Mouse (Mus musculus) thymus, postnatal 36 days (tissue): ENCODE measurements at regions not wholly inside any gene's neighbourhood (a gene's known extent, or its start where the extent isn't known, plus 50 kb on each side); places are given as distances from the start of the nearest gene placed in this dataset.

Experiments
- DNase-seq, 2 experiments: peaks; one replicate each; pipeline ENCODE4 v3.0.0; 2022; ENCODE audit warnings: mixed read lengths in 2 of 2

DNA sequence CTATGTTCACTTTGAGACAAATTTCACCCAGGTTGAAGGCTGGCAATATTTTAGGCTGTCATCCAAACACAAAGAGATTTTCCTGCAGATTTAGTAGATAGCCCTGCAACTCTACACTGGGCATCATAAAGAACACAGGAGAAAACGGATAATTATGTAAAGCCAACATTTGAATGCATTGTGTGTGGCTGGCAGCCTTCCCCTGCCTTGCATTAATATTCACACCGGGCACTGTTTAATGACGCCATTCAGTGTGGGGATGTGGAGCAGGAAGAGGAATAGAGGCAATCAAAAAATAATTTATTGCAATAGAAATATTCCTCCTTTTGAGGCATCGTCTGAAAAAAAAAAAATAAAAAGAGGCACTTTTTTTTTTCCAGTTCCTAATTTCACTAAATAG is 105.7 kb downstream of the Samd5 start:
- no peak for DNase-seq

DNA sequence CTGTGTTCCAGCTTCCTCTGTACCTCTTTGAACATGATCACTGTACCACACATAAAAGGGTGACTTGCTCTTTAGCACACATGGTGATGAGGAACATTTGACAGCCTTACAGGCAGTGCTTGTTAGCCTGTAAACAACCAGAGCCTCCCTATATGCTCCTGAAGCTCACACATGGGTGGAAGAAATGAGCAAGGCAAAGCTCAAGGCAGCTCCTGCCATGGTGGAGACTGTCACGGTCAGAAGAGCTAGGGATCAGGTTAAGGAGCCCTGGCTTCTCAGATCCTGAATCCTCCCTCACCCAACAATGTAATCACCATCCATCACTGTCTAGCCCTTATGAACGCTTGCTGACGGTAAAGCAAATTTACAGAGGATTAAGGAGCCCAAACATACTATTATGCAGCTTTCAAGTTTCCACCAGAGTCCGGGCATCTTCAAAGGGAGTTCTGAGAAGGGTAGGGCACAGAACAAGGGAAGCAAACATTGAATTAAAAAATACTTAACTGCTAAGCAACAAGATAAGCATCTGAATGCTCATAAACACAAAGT is 117.4 kb downstream of the Samd5 start:
- no peak for DNase-seq

DNA sequence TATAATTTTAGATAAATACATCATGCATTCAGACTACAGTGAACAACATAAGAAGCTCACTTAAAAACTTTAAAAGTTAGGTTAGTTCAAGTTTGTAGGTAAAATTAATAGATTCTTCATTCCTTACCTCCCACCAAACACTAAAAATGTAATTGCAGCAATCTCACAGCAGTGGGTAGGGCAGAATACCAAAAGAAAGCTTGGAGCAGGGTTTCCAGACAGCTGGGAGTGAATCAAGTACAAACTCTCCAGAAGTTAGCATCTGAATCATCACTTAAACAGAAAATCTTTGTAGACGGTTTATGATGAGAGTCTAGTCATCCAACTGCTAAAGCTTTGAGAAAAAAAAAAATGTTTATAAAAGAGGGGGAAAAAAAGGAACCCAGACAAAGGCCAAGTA is 117.9 kb downstream of the Samd5 start:
- DNase-seq: no peak

DNA sequence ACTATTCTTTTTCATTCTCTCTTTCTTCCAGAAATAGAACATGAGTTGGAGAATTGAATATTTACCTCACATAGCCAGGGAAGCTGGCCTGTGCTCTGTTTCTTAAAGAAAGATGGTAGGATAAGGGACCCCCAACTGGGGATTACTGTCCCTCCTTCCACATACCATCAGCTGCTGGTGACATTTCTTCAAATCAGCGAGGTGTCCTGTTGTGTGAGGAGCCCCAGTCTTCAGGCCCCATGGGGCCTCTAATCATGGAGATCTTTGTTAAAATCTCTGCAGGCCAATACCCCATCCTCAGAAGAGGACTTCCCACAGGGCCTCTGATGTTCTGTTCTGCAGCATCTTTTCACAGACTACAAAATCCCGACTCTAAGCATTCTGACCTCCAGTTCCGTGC is 121.1 kb downstream of the Samd5 start:
- no peak for DNase-seq

DNA sequence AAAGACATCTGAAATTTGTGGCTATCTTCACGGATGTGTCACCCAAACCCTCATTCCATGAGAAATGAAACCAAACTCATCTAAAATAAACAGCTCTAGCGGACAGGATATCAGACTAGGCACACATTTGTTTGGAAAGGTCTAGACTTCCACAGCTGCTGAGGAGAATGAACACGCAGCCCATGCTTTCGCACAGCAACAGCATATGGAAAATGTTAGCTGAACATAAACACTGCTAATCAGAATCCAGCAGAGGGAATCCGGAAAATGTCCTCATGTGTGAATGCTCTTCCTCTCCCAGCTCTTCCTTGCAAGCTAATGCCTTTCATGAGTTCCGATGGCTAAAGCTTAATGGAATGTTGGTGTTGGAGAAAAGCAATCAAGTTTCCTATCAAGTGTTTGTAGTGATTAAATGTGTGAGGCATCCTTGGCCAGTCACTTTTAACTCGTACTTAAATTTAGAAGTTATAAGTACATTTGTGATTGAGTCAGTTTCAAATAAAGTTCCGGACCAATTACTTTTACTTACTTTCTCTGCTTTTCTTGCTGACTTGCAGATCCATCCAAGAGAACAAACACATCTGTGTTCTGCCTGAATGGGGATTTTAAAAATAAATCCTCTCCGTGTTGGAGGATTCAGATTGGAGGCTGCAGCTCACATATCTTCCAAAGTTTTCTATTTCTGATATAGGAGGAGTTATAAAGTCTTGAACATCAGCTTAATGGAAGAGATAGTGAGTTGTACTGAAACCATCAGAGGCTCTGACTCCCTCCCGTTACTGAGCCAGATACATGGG is 124.9 kb downstream of the Samd5 start:
- no peak for DNase-seq

DNA sequence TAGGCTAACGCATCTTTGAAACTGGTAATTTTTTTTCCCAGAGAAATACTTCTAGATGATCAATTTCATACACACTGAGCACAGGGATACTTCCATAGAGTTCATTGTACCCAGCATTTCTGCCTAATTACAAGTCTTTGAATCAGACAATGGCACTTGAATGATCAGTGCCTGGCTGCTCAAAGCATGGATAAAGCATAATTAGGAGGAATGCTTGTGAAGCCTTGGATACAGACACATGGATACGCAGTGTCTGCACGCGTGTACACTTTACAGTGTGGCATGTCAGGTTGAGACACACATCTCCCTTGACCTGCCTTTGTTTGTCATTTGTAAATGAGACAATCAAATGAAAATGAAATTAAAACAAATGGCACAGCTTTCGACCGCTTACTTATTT is 129.2 kb downstream of the Samd5 start:
- no peak for DNase-seq

DNA sequence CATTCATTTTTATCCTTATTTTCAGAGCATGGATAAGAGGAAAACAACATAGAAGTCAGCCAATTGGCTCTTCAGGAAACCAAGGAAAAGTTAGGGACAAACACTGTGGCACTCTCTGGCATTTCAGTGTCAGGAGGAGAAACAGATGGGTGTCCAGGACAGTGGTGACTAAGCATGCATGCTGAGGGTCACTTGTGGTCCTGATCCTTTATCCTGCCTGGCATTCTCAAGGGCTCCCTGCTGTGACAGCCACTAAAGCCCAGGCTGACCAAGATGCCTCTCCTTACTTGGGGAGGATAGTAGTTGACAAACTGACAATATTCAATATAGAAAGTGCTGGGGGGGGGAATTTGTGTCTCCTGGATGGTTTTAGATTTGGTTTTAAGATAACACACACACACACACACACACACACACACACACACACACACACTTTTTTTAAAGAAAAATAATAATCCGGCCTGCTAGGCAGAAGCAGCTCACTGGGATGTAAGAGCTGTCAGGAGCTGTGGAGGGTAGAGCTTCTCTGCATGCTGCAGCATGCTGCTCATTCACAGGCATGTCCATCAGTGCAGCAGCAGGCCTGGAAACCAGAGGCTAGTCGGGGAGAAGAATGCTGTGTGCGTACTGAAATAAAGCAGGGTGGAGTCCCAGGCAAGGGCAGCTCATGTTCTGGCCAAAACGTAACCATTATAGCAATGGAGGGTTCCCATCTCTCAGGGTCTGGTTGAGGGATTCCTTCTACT is 130.8 kb downstream of the Samd5 start:
- no peak for DNase-seq

DNA sequence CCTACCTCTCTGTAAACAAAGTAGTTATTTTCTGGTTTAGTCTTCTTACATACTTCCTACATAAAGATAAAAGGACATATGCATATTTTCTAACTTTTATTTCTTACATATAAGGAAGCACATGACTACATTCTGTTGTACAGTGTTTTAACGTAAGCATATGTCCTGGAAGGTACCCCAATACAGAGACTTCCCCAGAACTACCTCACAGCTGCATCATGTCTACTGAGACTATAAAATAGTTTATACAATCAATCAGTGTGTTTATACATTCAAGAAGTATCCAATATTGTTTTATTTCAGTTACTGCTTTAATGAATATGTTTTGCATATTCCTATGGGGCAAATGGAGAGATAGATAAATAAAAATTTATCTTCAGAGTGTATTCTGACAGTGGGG is 133.4 kb downstream of the Samd5 start:
- no peak for DNase-seq

DNA sequence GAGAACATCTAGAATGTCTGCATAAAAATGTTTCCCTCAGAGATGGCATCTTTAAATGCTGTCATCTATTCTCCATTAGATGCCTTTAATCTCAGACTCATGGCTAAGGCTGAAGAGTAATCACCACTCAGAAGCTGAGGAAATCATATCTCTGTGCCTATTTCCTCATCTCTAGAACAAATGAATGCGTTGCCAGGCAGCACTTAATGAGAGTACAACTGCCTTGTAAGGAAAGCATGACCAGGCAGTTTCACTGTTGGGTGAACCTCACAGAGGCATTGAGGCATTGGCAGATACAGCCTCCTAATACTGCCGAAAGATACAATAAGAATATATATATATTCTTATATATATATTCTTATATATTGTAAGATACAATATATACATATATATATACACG is 137.3 kb downstream of the Samd5 start:
- no peak for DNase-seq

DNA sequence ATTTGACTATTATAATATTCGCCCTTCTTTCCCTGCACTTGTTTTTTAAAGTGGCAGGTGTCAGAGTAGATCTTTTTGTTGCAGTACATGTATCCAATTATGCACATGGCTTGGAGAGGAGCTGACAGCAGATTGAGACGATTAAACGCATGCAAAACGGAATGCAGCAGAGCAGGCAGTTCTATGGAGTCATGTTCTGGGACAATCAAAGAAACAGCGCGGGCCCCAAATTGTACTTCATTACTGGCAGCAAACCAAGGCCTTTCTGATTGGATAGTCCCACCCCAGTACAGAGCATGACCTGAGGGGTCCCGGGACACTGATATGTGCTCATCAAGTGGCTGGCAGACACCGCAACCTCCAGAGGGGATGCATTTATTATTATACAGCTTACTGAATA is 140.5 kb downstream of the Samd5 start:
- DNase-seq: no peak

DNA sequence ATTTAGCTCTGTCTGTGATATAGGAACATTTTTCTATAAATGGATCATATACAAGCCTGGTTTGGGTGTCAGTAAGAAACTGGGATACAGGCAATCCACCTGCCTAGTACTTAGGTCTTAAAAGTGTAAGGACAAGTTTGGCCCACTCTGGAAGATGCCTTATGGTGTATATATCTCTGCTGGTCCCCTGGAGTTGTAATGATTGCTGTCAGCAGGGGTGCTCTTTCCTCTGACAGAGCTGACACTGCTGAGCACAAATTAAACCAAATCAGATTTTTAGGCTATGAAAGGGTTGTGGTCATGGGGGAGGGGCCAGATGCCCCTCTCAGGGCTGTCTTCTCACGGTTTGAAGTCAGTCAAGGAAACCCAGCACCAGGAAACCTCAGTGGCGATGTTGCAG is 141.7 kb downstream of the Samd5 start:
- no peak for DNase-seq

DNA sequence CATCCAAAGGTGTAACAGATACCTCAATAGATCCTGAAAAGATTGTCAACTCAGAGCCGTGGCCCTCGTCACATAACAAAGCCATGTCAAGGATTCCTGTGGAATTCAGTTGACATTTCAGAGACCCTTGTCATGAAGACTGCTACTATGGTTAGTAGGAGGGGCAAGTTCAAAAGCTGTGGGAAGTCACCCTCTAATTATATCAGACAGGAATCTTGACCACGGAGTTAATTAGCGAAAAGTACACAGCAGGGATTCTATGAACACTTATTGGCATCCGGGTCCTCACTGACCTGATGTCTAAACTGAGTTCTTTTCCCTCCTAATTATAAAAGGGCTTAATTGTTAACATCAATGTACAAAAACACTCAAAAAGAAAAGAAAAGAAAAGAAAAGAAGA is 143.1 kb downstream of the Samd5 start:
- no peak for DNase-seq

DNA sequence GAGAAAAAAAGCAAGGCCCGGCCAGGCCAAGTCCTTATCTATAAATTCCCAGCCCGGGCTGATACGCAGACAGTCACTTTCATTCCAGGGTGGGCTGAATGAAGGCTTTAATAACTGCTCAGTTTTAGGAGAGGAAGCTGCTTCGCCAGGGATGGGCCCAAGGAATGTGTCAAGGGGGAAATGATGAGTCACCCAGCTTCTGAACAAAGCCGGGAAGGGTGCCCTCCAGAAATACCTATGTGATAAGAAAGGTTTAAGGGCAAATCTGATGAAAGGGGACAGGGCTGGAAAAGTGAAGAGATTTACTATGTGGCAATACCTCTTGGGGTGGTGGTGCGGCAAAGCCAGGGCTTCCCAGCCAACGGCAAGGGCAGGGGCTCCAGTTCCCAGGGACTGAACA is 145.6 kb downstream of the Samd5 start:
- DNase-seq: no peak

DNA sequence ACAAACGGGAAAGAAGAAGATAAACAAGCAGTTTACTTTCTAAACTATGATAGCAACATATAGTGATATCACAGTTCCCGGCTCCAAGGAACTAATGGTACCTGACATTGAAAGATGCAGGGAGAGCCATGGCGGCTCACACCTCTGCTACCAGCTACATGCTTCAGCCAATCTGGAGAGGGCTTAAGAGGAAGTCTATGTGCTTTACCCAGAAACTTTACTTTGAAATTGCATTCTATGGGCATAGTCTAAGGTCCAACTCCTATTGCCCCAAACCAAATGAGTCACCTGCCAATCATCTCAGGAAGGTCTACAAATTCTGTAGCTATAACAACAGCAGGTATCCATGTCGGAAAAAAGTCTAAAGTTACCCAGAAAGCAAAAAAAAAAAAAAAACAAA is 146.9 kb downstream of the Samd5 start:
- no peak for DNase-seq

DNA sequence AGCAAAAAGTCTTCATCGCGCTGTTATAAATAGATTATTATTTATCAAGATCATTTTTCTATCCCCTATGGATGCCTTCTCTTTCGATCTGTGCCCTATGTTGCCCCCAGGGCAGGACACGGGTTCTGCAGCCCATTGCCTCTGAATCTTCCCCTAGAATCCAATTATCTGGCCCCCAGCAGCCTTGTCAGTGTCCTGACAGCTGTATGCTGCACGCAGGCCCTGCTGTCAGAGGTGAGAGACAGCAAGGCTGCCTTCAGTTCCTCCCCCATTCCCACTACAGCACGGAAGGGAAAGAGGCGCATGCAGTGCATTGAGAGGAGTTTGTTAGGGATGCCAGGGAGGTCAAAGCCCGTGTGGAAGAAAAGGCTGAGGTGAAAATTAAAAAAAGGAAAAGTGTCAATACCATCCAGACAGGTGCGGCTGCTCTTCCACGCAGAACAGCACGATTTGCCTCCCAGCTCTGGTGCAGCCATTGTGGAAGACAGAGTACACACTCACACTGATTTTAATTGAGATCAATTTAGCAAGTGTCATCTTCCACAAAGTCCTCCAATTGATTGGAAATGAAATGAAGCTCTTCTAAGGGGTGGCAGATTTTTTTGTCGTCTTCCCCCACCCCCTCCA is 165.1 kb downstream of the Samd5 start:
- DNase-seq: no peak

DNA sequence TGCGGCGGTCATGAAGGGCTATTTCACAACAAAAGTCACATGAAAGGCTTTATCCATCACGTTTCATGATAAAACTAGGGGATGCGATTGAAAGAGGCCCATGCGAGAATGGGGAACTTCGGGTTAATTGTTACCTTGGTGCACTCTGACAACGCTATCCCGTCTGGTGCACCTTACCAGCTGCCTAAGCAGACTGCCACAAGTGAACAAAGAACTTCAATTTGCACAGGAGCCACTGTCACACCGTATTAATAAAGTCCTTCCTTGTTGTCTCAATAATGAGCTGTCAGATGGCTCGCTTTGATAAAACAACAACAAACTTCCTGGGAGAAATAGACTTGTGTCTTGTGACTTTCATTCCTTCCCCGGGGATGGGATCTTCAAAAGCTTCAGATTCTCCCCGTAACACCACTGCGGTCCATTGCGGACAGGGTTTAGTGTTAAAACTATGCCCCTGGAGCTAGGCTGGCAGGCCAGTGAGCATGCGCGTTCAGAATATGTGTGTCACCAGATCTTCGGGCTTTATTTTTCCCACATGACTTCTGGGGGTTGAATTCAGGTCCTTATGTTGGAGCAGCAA is 165.8 kb downstream of the Samd5 start:
- DNase-seq: no peak

DNA sequence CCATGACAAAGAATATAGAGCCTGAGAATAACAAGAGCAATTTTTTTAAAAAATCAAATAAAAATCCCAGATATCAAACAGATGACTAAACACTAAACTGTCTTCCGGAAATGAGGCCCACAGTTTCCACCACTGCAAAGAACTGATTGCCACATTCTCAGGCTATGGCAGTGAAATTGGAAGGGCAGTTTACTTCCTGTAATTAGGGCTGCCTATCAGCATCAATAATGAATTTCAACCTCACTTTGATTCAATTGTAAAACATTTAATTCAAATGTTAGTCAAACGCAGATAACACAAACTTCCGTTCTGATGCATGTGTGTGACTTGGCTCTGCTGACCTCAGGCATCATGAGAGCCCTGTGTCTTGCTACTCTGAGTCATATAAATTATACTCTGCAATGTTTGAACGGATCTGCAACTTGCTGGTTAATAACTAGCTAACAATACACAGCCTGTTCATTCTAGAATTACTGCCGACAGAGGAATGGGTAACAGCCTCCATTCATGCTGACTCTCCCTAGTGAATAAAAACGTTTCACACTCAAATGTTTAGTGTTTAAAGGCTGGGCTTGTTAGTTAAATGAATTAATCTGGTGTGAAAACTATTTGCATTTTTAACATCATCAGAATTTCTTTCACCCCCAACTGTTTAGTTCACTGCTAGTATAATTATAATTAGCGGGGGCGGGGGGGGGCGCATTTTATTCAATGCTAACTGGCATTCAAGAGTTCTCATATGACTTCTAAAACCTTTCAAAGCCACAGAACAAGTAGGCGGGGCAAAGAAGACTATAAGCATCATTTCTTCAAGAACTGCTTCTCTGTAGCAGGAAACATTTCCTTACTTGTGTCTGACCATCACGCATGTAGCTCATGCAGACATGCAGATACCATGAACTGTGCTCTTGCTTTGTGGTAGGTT is 171.2 kb downstream of the Samd5 start:
- DNase-seq: no peak

DNA sequence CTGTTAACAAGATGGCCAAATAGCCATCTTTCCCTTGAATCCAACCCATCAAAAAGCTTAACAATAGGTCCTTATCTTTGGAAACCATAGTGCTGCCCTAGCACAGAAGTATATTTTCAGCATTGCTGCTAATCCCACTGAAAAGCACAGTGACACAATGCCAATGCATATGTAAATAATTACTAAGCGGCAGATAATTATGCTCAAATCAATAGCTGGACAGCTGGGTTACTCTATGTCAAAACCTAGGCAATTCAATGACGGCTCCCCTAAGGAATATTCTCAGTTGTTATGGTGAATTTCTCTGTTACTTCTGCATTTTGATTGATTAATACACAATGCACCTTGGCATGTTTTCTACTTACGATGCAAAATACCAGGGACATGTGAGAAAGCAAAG is 176.5 kb downstream of the Samd5 start:
- no peak for DNase-seq

DNA sequence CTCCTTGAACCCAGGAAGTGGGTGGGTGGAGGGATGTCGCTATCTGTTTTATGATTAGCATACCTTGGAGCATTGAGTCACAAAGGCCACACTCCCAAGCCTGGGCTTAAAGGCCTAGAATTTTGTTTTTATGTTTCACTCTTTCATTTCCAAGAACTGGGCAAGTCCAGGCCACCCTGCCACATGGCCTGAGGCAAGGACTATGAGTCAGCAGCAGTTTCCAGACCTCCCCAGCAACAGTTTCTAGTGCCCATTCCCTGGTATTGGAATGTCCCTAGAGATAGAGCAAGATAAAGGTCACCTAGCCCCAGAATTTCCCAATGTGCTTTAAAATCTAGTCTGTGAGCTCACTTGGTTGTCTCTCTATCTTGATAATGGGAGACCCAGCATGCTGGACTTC is 178.0 kb downstream of the Samd5 start:
- no peak for DNase-seq

DNA sequence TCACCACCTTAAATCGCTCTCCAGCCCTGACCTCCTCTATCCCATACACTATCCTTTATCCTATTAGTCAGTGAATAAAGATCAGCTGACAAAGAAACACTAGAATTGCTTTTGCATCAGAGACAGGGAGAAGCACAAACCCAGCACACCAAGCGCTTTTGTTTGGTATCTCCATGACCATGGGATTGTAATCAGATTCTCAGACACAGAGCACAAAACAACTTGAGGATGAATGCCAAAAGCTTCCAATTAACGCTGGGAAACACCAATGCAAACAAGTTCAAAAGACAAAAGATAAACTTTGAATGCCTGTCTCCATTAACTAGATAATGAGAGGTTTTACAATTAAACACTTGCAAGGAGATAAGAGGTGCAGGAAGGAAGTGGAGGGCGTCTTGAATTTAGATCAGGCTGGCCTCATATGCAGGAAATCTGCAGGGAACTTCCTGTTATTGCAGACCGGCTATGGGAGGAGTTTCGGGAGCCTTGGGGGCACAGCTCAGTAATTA is 179.8 kb downstream of the Samd5 start:
- DNase-seq: no peak

DNA sequence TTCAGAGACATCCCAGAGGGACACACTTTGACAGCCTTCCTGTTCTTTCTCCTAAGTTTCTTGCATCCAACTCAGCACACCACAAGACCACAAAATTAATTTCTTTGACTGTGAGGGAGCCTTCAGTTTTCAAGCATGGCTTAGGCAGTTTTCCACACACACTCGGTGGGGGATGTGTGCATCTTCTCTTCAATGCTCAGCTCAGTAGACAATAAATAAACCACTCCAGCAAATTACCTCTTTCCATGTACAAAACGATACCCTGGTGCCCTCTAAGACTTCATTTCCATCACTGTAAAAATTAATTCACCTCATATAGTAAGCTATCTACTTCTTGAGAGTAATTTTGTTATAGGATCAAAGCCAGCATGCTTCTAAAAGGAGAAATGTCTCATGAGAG is 184.6 kb downstream of the Samd5 start:
- no peak for DNase-seq

DNA sequence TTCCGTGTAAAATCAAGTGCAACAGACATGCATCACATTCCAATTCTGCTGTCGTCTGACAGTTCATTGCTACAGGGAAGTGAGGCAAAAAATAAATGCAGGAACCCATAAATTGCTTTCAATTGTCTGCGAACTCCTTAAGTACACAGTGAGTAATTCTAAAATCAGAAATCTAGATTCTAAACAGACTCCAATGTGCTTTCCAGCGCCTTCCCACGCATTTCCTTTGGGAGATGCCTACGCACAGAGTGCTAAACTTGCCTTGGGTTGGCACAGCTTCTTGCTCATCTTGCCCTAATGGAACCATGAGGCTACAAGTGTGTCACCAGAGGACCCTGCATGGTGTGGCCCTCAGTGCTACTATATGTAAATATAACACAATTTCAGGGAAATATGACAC is 212.6 kb downstream of the Samd5 start:
- DNase-seq: no peak
